Mouse (Mus musculus) mature B cell (primary cell): Measurements from ENCODE around the gene Prkaa2.

Experiments
- in situ Hi-C: fragments of 300-500 bp; cut with MboI; formaldehyde crosslinking; loops from 2 replicates; pipeline ENCODE4 v1.14.3; 2019

Prkaa2 gene

GRCm38 (mm10) chr4:105109990-105110683 is 447 bp upstream of the Prkaa2 start:
- in situ Hi-C loops: no loop called here

DNA sequence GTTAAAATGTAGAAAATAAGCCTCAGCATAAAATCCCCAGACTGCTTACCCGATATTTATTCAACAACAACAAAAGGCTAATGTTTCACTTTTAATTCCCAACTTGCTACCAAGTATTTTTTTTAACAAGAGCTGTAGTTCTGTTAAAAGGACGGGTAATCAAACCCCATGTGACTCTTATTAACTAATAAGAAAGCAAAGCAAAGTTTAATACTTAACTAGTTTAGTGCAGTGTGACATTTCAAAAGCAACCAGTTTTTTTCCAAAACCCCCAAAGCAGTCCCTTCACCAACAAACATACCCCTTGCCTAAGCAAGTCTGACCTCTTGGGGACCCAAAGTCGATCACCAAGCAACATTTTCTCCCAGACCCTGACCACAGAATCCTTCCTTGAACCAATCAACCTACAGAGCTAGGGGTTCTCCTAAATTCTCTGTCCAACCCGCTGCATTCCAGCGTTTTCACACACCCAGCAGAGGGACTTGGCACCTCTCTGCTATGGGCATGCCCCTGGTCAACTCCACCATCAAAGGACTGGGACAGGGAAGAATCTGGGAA is 970 bp downstream of the Prkaa2 start:
- in situ Hi-C loops: no loop called here

GRCm38 (mm10) chr4:105107943-105108640 is 1.6 kb downstream of the Prkaa2 start:
- in situ Hi-C loops: no loop called here

DNA sequence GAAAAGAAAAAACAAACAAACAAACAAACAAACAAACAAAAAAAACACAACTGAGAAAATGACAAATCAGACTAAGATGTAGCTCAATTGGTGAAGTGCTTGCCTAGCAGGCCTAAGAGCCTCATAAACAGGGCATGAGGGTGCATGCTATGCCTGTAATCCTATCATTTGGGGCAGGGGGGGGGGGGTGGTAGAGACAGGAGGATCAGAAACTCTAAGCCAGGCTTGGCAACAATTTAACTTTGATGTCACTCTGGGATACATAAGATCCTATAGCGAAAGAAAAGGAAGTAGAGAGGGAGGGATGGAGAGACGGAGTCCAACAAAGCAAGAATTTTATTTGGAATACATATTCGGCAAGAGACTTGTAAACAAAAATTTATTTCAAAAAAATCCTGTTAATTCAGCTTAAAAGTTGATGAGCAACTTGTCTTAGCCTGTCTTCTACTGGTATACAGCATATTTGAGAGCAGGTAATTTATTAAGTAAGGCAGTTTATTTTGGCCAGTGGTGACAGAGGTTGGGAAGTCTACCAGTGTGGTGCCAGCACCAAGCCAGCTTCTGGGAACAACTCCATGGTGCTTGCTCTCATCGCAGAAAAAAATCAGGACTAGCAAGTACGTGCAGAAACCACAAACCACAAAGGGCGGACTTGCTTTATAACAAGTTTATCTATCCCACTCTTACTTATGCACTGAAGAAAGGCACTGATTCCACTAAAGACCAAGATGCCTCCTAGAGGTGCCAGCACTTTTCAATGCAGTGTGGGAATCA is 5.4 kb downstream of the Prkaa2 start:
- in situ Hi-C loops: no loop called here

DNA sequence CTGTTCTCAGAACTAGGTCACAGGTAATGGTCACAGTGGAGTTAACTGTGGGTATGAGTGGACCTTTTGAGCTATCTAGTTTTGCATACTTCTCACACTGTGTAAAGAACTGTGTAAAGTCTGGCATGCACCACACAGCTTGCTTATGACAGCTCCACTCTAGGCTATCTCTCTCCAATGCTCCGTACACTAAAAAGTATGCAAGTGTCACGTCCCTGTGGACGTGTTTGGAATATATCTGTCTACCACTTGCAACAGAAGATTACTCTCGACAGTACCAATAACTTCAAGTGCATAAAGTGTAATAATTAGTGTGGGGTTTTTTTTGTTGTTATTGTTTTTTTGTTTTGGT is 8.4 kb downstream of the Prkaa2 start:
- in situ Hi-C loops: no loop called here

GRCm38 (mm10) chr4:105100508-105101336 is 9.0 kb downstream of the Prkaa2 start:
- in situ Hi-C loops: no loop called here

- in situ Hi-C loops: no loop called here
These were observed 11.0 kb downstream of the Prkaa2 start for GRCm38 (mm10) chr4:105098660-105099059.

DNA sequence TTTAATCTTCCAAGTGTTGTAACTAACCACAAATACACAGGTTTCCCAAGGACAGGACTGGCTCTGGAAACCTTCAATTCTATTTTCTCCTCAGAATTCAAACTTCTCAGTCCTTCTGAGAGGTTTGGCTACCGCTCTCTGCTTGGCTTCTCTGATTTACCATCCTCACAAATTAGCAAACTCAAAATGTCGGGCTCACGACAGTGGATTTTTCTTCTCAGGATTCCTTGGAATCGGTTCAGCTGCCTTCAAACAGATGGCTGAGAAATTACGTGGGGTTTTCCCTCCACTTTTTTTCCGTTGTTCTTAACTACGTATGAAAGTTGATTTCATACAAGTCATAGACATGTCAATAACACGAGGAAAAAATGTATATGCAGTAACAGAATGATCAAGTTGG is 11.5 kb downstream of the Prkaa2 start:
- in situ Hi-C loops: no loop called here

DNA sequence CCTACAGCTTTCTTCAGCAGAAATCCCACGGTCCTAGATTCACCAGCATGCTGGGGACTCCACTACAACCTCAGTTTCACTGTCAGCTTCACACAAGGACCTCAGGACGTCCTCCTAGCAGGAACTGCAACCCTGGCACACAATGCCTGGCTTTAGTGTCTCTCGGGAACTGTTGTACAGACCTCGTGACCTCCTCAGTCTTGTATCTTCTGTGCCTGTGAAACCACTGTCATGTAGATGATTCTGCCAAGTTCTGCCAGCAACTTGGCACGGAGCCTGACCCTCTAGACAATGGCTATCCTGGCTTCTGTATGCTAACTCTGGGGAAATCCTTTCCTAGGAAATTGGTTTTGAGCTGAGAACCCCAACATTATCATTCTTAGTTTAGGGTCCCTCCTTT is 14.4 kb downstream of the Prkaa2 start:
- in situ Hi-C loops: no loop called here

- in situ Hi-C loops: no loop called here
These were observed 15.7 kb downstream of the Prkaa2 start for GRCm38 (mm10) chr4:105093951-105094350.

- in situ Hi-C loops: no loop called here
These were observed 19.3 kb downstream of the Prkaa2 start for GRCm38 (mm10) chr4:105090417-105090816.

- in situ Hi-C loops: no loop called here
These were observed 20.3 kb downstream of the Prkaa2 start for GRCm38 (mm10) chr4:105089386-105089785.

DNA sequence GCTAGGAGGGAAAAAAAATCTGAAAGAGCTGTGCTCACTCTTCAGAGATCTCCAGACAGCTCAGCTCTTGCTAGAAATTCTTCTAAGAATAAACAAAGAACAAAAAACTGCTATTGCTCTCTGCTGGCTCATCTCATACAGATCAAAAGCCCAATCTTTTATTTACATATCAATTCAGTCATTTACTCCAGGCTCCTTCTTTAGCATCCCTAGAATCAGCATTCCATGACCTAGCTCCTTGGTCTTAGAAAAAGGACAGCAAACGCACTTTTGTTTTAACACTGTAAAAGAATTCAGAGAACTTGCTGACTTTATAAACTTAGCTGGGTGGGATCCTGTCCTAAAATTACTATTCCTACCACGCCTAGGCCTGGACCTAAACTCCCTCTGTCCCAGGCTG is 21.0 kb downstream of the Prkaa2 start:
- in situ Hi-C loops: no loop called here

- in situ Hi-C loops: no loop called here
These were observed 33.5 kb downstream of the Prkaa2 start for GRCm38 (mm10) chr4:105076152-105076551.

- in situ Hi-C loops: no loop called here
These were observed 37.8 kb downstream of the Prkaa2 start for GRCm38 (mm10) chr4:105071761-105072427.

DNA sequence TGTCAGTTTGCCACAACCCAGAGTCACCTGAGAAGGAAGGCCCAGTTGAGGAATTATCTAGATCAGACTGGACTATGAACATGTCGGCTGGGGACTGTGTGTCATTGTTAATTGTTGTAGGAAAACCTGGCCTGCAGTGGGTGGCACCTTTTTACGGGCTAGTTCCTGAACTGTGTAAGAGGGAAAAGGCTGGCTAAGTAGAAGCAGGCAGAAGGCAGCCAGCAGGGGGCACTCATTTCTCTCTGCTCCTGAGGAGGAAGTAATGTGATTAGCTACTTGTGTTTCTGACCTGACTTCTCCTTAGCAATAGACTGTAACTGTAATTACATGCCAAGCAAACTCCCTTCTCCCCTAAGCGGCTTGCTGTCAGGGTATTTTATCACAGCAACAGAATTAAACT is 38.7 kb downstream of the Prkaa2 start:
- in situ Hi-C loops: no loop called here

- in situ Hi-C loops: no loop called here
These were observed 58.4 kb downstream of the Prkaa2 start for GRCm38 (mm10) chr4:105051291-105051690.

DNA sequence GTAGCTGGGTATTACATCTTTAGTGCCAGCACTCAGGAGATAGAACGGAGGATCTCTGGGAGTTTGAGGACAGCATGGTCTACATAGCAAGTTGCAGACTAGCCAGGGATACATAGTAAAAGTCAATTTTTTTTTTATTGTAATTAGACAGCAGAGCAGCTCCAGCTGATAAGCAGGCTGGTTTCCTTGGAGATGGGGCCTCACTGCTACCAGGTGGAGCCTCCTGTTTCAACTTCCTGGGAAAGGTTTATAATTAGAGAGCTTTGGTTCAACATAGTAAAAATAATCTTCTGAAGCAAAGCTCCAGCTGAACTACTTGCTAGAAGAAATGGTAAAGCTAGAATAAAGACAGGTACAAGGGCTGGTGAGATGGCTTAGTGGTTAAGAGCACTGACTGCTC is 59.6 kb downstream of the Prkaa2 start:
- in situ Hi-C loops: no loop called here

GRCm38 (mm10) chr4:105034259-105034658 is 75.4 kb downstream of the Prkaa2 start:
- in situ Hi-C loops: no loop called here

DNA sequence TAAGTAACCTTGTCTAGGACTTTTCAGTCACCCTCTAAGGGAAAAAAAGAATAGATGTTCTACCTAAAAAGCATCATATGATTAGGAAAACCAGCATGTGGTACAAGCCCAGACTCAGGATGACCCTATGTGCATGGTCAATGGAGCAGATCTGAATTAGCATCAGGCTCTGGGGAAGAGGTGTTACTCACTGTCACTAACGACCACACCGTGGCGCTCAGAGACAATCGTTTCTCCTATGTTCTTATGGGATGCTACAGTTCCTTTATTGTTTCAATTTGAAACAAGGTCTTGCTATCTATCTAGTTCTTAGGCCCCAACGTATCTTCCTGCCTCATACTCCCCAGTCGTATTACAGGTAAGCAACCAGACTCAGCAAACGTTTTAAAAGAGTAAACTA is 76.5 kb downstream of the Prkaa2 start:
- in situ Hi-C loops: no loop called here

DNA sequence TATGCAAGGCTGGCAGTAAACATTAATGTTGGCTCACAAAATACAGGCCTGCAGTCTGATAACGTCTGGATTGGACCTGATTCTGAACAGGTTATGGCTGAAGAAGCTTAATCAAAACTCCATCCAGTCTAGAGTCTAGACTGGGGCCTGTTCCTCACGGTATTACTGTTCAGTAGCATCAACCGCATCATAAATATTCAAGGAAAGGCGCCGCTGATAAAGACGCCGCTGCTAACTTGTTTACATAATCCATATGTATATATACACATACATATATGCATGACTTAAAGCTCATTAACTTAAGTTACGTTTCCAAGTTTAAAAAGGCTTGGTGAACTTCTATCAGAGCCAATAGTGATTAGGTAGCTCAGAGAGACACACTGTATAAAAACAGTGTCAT is 78.6 kb downstream of the Prkaa2 start:
- in situ Hi-C loops: no loop called here
